Mouse (Mus musculus): ENCODE measurements around the gene C130026I21Rik. TPM values are rescaled to one million over a fixed set of nuclear protein-coding genes. Genes with fewer than 3 reads are reported as not detected.
"Not testable (repeated sequence)": the region's sequence is repeated elsewhere in the genome, so short reads cannot be mapped to it uniquely, and the experiment has no call there.

C130026I21Rik gene
- total RNA-seq (2021), result not detected
- long read RNA-seq, experiment 1, result 0 reads
- long read RNA-seq, experiment 2, result 0 reads

GRCm38 (mm10) chr1:85270466-85270865 lies at the start of gene C130026I21Rik:
Gene C130026I21Rik (minus strand): TSS chr1:85270566.
- not testable (repeated sequence) for DNase-seq (ENCODE audit: low spot score in 2 of 2); H3K27ac ChIP-seq; H3K4me3 ChIP-seq

GRCm38 (mm10) chr1:85287063-85287462 lies 16.7 kb upstream of the C130026I21Rik start:
- not testable (repeated sequence) for H3K27ac ChIP-seq, H3K4me3 ChIP-seq
- peak in 1 of 2 experiments; percentile 18 for DNase-seq (ENCODE audit: low spot score in 2 of 2)
- TF ChIP-seq CTCF (conservative IDR thresholded peaks at IDR 0.05), result peak; percentile 53

GRCm38 (mm10) chr1:85276421-85276820 lies 6.1 kb upstream of the C130026I21Rik start:
- not testable (repeated sequence) for H3K4me3 ChIP-seq; DNase-seq (ENCODE audit: low spot score in 2 of 2); H3K27ac ChIP-seq

- not testable (repeated sequence) for H3K27ac ChIP-seq; DNase-seq (ENCODE audit: low spot score in 2 of 2); H3K4me3 ChIP-seq
Measured at GRCm38 (mm10) chr1:85258634-85259033, 11.7 kb downstream of the C130026I21Rik start.

GRCm38 (mm10) chr1:85255217-85255616 lies 15.1 kb downstream of the C130026I21Rik start:
- H3K27ac ChIP-seq; DNase-seq (ENCODE audit: low spot score in 2 of 2); H3K4me3 ChIP-seq: not testable (repeated sequence)

GRCm38 (mm10) chr1:85251211-85251610 lies 19.2 kb downstream of the C130026I21Rik start:
- DNase-seq (ENCODE audit: low spot score in 2 of 2); H3K4me3 ChIP-seq; H3K27ac ChIP-seq: not testable (repeated sequence)

GRCm38 (mm10) chr1:85248985-85249384 lies 21.4 kb downstream of the C130026I21Rik start:
- DNase-seq (ENCODE audit: low spot score in 2 of 2); H3K4me3 ChIP-seq; H3K27ac ChIP-seq: not testable (repeated sequence)

- H3K4me3 ChIP-seq; DNase-seq (ENCODE audit: low spot score in 2 of 2); H3K27ac ChIP-seq: not testable (repeated sequence)
Measured at GRCm38 (mm10) chr1:85246776-85247460, 23.4 kb downstream of the C130026I21Rik start.

GRCm38 (mm10) chr1:85246266-85246665 lies 24.1 kb downstream of the C130026I21Rik start:
- not testable (repeated sequence) for H3K27ac ChIP-seq; H3K4me3 ChIP-seq; DNase-seq (ENCODE audit: low spot score in 2 of 2)

- H3K27ac ChIP-seq; DNase-seq (ENCODE audit: low spot score in 2 of 2); H3K4me3 ChIP-seq: not testable (repeated sequence)
Measured at GRCm38 (mm10) chr1:85244941-85245340, 25.4 kb downstream of the C130026I21Rik start.

- not testable (repeated sequence) for H3K4me3 ChIP-seq; DNase-seq (ENCODE audit: low spot score in 2 of 2); H3K27ac ChIP-seq
Measured at GRCm38 (mm10) chr1:85243023-85243422, 27.3 kb downstream of the C130026I21Rik start.

GRCm38 (mm10) chr1:85239018-85239775 lies 31.2 kb downstream of the C130026I21Rik start:
- DNase-seq (ENCODE audit: low spot score in 2 of 2); H3K27ac ChIP-seq; H3K4me3 ChIP-seq: not testable (repeated sequence)

- H3K4me3 ChIP-seq; H3K27ac ChIP-seq; DNase-seq (ENCODE audit: low spot score in 2 of 2): not testable (repeated sequence)
Measured at GRCm38 (mm10) chr1:85206531-85206930, 63.8 kb downstream of the C130026I21Rik start.

- not testable (repeated sequence) for DNase-seq (ENCODE audit: low spot score in 2 of 2); H3K4me3 ChIP-seq; H3K27ac ChIP-seq
Measured at GRCm38 (mm10) chr1:85199523-85199922, 70.8 kb downstream of the C130026I21Rik start.

- H3K4me3 ChIP-seq; H3K27ac ChIP-seq; DNase-seq (ENCODE audit: low spot score in 2 of 2): not testable (repeated sequence)
Measured at GRCm38 (mm10) chr1:85198647-85199350, 71.6 kb downstream of the C130026I21Rik start.

- not testable (repeated sequence) for H3K27ac ChIP-seq; H3K4me3 ChIP-seq; DNase-seq (ENCODE audit: low spot score in 2 of 2)
Measured at GRCm38 (mm10) chr1:85196732-85197131, 73.6 kb downstream of the C130026I21Rik start.

- not testable (repeated sequence) for DNase-seq (ENCODE audit: low spot score in 2 of 2); H3K27ac ChIP-seq; H3K4me3 ChIP-seq
Measured at GRCm38 (mm10) chr1:85193761-85194160, 76.6 kb downstream of the C130026I21Rik start.

GRCm38 (mm10) chr1:85181981-85182380 lies 88.4 kb downstream of the C130026I21Rik start:
- H3K27ac ChIP-seq; H3K4me3 ChIP-seq; DNase-seq (ENCODE audit: low spot score in 2 of 2): not testable (repeated sequence)
